Comparison of ENCODE assay signal across 8 mouse cellular contexts in the genomic region with DNA sequence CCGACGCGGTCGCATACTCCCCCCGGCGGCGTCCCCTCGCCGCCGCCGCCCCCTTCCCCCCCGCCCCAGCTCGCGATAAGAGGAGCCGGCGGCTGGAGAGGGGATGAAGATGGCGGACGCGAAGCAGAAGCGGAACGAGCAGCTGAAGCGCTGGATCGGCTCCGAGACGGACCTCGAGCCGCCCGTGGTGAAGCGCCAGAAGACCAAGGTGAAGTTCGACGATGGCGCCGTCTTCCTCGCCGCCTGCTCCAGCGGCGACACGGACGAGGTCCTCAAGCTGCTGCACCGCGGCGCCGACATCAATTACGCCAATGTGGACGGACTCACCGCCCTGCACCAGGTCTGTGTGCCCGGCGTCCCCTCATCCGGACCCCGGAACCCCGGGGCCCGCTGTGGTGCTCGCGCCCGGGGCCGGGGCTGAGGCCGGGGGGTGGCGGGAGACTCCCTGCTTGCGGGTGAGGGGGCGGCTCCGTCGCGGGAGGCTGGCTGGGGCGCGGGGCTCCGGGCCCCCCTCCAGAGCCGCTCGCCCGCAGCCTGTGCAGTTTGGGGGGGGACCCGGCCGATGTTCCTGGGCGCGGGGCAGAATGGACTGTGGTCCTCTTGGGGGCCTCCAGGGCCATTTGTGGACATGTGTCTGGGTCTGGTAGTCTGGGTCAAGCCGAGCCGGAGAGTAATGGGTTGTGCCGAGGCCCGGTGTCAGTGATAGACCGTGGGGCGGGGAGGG. TPM values are rescaled to one million over a fixed set of nuclear protein-coding genes. Genes with fewer than 3 reads are reported as not detected.
DNase-seq lines count a peak whose midpoint lies in the region; ATAC-seq lines count a peak whose summit lies in the region.

No protein-coding gene starts in this region.

- DNase-seq in lung, adult 18-20 months, result peak; percentile 23 to 33
- DNase-seq in lung, postnatal 25 days (ENCODE audit: low spot score), result no peak
- peak; percentile 46 for DNase-seq in adrenal gland, adult 8-10 months
- peak; percentile 15 for DNase-seq in liver, embryonic 13.5 days
- peak; percentile 45 to 54 for DNase-seq in urinary bladder, postnatal 36 days (ENCODE audit: low spot score in 2 of 2)

- no peaks in the 10 kb centered on the region for H3K27me3 ChIP-seq in forebrain, embryonic 12.5 days
- no peaks in the 10 kb centered on the region for H3K27me3 ChIP-seq in hindbrain, embryonic 16.5 days (replicated peaks; ENCODE audit: control insufficient read depth, insufficient read depth, low read length)
- H3K27me3 ChIP-seq in liver, embryonic 13.5 days, result no peaks in the 10 kb centered on the region
- H3K27me3 ChIP-seq in neural tube, embryonic 13.5 days, result no peaks in the 10 kb centered on the region

- H3K9ac ChIP-seq in forebrain, embryonic 12.5 days, result peak overlapping the region; percentile 99
- peak overlapping the region; percentile 100 for H3K9ac ChIP-seq in hindbrain, embryonic 16.5 days (ENCODE audit: low read depth, low read length)
- peak overlapping the region; percentile 100 for H3K9ac ChIP-seq in liver, embryonic 13.5 days
- peak overlapping the region; percentile 97 for H3K9ac ChIP-seq in neural tube, embryonic 13.5 days

- ATAC-seq in forebrain, embryonic 12.5 days (ENCODE audit: low FRiP score), result peak; percentile 68
- ATAC-seq in hindbrain, embryonic 16.5 days, result peak; percentile 72
- peak; percentile 70 for ATAC-seq in liver, embryonic 13.5 days (ENCODE audit: low read depth)
- peak; percentile 70 for ATAC-seq in neural tube, embryonic 13.5 days (ENCODE audit: low read depth)

- no peaks in the 10 kb centered on the region for H3K9me3 ChIP-seq in forebrain, embryonic 12.5 days
- H3K9me3 ChIP-seq in hindbrain, embryonic 16.5 days (ENCODE audit: control insufficient read depth, low read length), result no peaks in the 10 kb centered on the region
- no peaks in the 10 kb centered on the region for H3K9me3 ChIP-seq in liver, embryonic 13.5 days (replicated peaks)
- H3K9me3 ChIP-seq in neural tube, embryonic 13.5 days, result no peaks in the 10 kb centered on the region

- peak overlapping the region; percentile 67 for H3K4me2 ChIP-seq in forebrain, embryonic 12.5 days
- peak overlapping the region; percentile 77 for H3K4me2 ChIP-seq in hindbrain, embryonic 16.5 days (ENCODE audit: low read length)
- peak overlapping the region; percentile 84 for H3K4me2 ChIP-seq in liver, embryonic 13.5 days
- H3K4me2 ChIP-seq in neural tube, embryonic 13.5 days, result peak overlapping the region; percentile 79

- H3K27ac ChIP-seq in forebrain, embryonic 12.5 days, result peak overlapping the region; percentile 99
- H3K27ac ChIP-seq in hindbrain, embryonic 16.5 days (ENCODE audit: low read depth, low read length), result peak overlapping the region; percentile 99
- peak overlapping the region; percentile 93 for H3K27ac ChIP-seq in liver, embryonic 13.5 days
- peak overlapping the region; percentile 99 for H3K27ac ChIP-seq in neural tube, embryonic 13.5 days (replicated peaks)

- no peaks in the 10 kb centered on the region for H3K36me3 ChIP-seq in forebrain, embryonic 12.5 days (replicated peaks)
- no peaks in the 10 kb centered on the region for H3K36me3 ChIP-seq in hindbrain, embryonic 16.5 days (ENCODE audit: control insufficient read depth, insufficient read depth, low read length)
- H3K36me3 ChIP-seq in liver, embryonic 13.5 days, result 0 out of 2 replicates have a peak, but pooled peaks cover 4% of the 10 kb centered on the region
- H3K36me3 ChIP-seq in neural tube, embryonic 13.5 days, result no peaks in the 10 kb centered on the region

- H3K4me3 ChIP-seq in forebrain, embryonic 12.5 days (replicated peaks), result peak overlapping the region; percentile 98
- H3K4me3 ChIP-seq in hindbrain, embryonic 16.5 days (ENCODE audit: low read length), result peak overlapping the region; percentile 100
- H3K4me3 ChIP-seq in liver, embryonic 13.5 days (replicated peaks), result peak overlapping the region; percentile 99
- peak overlapping the region; percentile 98 for H3K4me3 ChIP-seq in neural tube, embryonic 13.5 days

- H3K4me1 ChIP-seq in forebrain, embryonic 12.5 days, result peaks cover 28% of the 10 kb centered on the region
- H3K4me1 ChIP-seq in hindbrain, embryonic 16.5 days (ENCODE audit: control insufficient read depth, insufficient read depth, low read depth, low read length), result peaks cover 17% of the 10 kb centered on the region
- peaks cover 34% of the 10 kb centered on the region for H3K4me1 ChIP-seq in liver, embryonic 13.5 days (replicated peaks)
- H3K4me1 ChIP-seq in neural tube, embryonic 13.5 days (replicated peaks), result peaks cover 35% of the 10 kb centered on the region

- WGBS in forebrain, embryonic 12.5 days, result under 1% methylated on average over 53 of the region's 79 CpGs
- under 1% methylated on average over 52 of the region's 79 CpGs for WGBS in hindbrain, embryonic 16.5 days
- under 1% methylated on average over 64 of the region's 79 CpGs for WGBS in liver, embryonic 13.5 days (ENCODE audit: insufficient replicate concordance)
- WGBS in neural tube, embryonic 13.5 days, result under 1% methylated on average over 66 of the region's 79 CpGs

RNA-seq across cellular contexts. Expression of a gene that starts 0.5 kb away (rescaled TPM):
- total RNA-seq in adrenal gland, adult 8-10 months (2022), result 100 to 1,000 TPM in 3 of 4 experiments, 10 to 100 TPM in 1; 98.3 to 130 (median 112) TPM
- 81.4 and 84.7 TPM in 2 replicates for polyA plus RNA-seq in forebrain, embryonic 12.5 days (2016; fragmentation: Nextera tagmentation; extraction: Ambion mirVana)
- polyA plus RNA-seq in hindbrain, embryonic 16.5 days (2015; fragmentation: Nextera tagmentation; extraction: Ambion mirVana), result 62.5 and 70.6 TPM in 2 replicates
- polyA plus RNA-seq in liver, embryonic 13.5 days (2015; fragmentation: Nextera tagmentation; extraction: Ambion mirVana), result 39.6 and 40.5 TPM in 2 replicates
- polyA plus RNA-seq in neural tube, embryonic 13.5 days (2015; fragmentation: Nextera tagmentation; extraction: Ambion mirVana), result 75.5 and 78.9 TPM in 2 replicates
